Mouse (Mus musculus) spleen, postnatal 14 days (tissue): ENCODE data around the gene Zfp106.

ENCODE experiments used
- DNase-seq, 2 experiments: peaks; one replicate each; pipeline ENCODE4 v3.0.0; 2021 to 2022; ENCODE audit warnings: low spot score in 2 of 2

Zfp106 gene

DNA sequence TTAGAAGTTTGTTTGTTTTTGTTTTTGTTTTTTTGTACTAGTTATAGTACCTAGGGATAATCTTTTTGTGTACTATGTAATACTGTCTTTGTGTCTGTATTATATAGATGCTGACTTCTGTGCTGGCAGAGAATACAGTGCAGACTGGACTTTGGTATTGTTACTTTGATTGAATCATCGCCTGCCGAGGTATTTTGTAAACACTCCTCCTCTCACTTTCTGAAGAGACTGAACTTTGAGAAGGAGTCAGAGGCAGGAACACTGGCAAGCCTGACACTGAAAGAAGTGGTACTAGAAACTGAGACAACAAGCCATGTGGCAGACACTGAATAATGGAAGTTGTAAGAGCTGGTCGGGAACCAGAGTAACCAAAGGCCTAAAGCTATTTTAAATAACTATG is 6.8 kb downstream of the Zfp106 start:
- DNase-seq, result no peak

GRCm38 (mm10) chr2:120544732-120545131 is 18.9 kb downstream of the Zfp106 start:
- DNase-seq, result no peak

- no peak for DNase-seq
These were observed 23.9 kb downstream of the Zfp106 start for GRCm38 (mm10) chr2:120539778-120540208.

DNA sequence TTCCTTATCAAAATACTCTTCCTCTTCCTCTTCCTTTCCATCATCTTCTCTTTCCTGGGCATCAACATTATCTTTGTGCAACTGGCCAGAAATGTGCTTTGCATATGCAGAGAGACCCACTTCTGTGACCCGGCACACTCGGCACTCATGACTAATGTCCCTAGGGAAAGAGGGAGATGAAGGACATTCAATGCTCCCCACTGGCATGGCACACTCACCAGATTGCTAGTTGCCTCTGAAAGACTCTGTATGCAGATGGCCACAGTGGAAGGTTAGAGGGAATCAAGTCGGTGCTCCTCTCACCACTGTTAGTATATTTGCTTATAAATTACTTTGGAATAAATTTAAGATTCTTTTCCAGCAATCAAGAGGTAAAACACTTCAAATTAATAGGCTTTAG is 24.3 kb downstream of the Zfp106 start:
- no peak for DNase-seq

DNA sequence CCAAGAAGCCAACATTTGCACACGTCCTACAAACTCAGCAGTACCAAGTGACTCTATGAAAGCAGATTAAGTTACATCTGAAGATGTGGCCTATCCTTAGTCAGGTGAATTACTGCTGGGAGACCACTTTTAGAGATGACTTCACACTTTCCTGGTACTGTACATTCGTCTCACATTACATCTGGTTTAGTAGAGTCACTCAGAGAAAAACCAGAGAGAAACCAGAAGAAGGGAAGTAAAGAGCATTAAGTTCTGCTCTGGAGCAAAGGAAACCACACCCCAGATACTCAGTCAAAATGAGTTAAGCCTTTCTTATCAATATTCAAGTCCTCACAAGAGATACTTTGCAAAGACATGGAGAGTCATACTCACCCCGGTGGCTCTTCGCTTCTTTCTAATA is 32.4 kb downstream of the Zfp106 start:
- no peak for DNase-seq

DNA sequence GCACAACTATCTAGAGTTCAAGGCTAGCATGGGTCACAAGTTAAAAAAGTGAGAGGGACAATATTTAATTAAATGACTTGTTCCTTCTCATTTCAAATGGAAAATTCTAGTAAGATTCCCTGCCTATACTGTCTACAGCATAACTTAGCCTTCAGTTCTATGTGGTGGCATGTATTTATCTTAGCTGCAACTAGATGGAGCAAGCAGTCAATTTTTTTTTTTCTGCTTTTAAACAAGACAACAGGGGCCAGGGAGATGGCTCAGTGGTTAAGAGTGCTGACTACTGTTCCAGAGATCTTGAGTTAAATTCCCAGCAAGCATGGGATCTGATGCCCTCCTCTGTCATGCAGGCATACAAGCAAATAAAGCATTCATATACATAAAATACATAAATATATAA is 34.1 kb downstream of the Zfp106 start:
- DNase-seq, result no peak

- DNase-seq, result no peak
These were observed 36.9 kb downstream of the Zfp106 start for GRCm38 (mm10) chr2:120526771-120527170.

- no peak for DNase-seq
These were observed 45.0 kb downstream of the Zfp106 start for GRCm38 (mm10) chr2:120518547-120519210.

GRCm38 (mm10) chr2:120514181-120514580 is 49.5 kb downstream of the Zfp106 start:
- no peak for DNase-seq

DNA sequence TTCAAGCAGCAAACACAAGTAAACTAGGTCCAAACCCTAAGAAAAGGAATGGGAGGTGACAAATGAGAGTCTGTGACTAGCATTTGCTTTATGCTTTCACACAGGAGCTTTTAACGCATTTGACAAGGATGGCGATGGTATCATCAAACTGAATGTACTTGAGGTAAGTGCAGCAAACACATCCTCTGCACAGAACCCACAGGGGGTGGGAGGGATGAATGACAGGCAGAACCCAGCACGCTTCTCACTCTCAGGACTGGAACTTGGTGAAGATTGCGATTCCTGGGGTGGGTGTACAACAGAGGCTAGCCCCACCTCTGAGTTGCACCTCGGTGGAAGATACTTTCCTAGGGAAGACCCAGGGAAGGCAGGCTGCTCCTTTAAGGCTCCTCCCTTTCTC is 59.7 kb downstream of the Zfp106 start:
- DNase-seq, result no peak

GRCm38 (mm10) chr2:120503094-120503493 is 60.5 kb downstream of the Zfp106 start:
- no peak for DNase-seq

- no peak for DNase-seq
These were observed 61.0 kb downstream of the Zfp106 start for GRCm38 (mm10) chr2:120502605-120502990.

- peak in 1 of 2 experiments; percentile 7 for DNase-seq
These were observed 61.6 kb downstream of the Zfp106 start for GRCm38 (mm10) chr2:120501931-120502604.

DNA sequence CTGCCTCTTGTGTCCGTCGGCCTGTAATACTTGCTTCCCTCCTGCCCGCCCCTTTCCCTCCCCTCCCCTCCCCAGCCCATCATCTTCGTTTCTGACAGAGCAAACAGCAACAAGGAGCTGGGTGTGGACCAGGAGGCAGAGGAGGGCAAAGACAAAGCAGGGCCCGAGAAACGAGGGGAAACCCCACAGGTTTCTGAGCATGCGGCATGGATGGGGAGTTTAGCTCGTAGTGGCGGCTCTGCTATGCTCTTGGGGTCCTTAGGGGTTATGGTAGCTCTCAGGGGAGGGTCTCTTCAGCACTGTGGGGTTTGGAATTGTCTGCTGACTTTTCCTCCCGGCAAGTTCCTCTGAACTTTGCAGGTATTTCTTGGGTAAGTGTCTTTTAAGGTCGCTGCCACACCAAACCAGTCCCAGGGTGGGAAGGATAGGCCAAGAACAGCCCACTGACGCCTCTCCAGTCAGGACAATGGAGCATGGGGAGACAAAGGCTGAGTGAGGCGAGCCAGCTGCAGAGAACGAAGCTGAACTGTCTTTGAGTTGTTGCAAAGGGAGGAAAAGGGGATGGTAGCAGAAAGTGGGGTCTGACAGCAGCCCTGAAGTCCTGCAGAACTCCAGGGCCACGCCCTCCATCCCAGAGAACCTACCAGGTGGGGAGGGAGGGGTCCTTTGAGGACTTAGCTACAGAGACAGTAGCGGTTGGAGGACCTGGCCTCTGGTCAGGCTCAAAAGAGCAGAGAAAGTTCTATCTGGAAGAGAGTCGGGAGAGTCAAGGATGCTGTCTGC is 62.3 kb downstream of the Zfp106 start:
- no peak for DNase-seq

DNA sequence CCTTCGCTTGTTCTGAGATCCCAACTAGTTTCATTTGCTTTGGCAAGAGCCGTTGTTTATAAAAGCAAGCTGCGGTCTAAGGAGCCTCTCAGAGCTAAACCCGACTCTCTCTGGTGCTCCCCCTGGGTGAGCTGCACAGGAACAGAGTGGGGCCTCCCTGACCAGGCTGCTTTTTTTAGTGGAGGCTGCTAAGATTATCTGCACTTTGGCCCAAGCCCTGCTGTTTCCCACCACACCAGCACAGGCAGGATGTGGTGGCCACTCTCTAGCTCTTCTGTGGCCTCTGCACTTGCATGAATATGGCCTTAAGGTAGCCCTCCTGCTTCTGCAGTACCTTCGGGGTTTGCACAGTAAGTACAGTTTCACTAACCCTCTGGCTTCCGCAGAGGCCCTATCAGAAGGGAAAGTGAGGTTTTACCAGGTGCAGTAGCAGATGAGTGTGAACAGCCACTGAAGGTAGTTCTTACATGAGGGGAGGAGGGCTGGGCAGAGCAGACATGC is 63.6 kb downstream of the Zfp106 start:
- DNase-seq, result peak in 1 of 2 experiments; percentile 12

- no peak for DNase-seq
These were observed 67.1 kb downstream of the Zfp106 start for GRCm38 (mm10) chr2:120496511-120496910.

DNA sequence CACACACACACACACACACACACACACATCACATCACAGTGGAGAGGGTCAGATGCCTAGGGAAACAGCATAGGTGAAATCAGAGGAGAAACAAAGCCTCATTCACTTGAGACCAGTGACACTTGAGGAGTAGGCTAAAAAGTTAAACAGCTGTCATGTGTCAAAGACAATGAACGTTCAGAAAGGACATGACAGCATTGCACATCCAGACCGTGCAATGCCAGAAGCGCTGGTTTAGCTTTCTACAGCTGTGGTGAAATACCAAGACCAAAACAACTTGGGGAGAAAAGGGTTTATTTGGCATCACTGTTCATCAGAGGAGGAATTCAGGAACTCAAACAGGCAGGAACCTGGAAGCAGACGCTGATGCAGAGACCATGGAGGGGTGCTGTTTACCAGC is 70.4 kb downstream of the Zfp106 start:
- no peak for DNase-seq

DNA sequence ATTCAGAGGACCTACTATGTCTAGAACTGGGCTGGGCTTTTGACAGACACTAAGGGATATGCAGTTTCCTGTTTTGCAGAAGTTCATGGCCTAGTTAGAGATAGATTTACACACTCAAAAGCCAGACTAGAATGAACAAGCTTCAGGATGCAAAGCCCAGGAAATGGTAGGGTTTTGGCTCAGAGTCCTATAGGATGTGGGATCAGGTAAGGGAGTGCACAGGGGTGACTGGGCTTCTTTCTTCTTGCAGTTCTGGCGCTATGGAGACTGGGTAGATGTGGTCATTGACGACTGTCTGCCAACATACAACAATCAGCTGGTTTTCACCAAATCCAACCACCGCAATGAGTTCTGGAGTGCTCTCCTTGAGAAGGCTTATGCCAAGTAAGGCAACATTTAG is 79.4 kb downstream of the Zfp106 start:
- no peak for DNase-seq

DNA sequence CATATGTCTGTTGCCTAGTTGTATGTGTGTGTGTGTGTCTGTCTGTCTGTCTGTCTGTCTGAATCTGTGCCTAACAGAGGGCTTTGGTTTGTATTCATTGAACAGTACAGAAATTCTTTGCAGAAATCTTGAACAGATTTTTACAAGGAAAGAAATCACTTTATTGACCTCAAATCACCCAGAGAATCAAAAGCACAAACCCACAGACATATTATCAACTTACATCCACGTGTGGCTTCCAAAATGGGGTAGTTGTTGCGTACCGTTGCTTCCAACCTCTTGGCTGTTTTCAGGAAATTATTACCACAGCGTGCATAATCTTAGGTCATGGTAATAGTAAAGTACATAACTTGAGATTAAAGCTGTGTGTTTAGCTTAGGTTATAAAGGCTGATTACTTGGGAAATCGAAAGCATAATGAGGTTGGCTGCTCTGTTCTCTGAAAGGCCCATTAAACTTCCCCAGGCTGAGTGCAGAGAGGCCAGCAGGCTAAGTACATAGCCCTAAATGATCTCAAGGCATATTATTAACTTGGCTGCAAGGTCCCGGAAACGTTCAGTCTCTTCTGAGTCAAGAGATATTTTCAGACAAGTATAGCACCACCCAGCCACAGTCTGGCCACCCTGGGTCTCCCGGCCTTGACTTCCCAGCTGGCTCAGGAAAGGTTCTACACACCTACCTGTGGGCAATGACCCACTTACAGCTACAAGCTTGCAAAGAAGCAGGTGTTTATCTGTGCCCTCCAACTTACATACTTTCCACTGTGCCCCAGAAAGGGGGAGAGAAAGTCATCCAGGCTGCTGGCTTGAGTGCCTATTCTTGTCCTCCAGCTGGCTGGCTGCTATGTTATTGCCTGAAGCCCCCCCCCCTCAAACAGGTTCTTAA is 80.9 kb downstream of the Zfp106 start:
- DNase-seq, result no peak

DNA sequence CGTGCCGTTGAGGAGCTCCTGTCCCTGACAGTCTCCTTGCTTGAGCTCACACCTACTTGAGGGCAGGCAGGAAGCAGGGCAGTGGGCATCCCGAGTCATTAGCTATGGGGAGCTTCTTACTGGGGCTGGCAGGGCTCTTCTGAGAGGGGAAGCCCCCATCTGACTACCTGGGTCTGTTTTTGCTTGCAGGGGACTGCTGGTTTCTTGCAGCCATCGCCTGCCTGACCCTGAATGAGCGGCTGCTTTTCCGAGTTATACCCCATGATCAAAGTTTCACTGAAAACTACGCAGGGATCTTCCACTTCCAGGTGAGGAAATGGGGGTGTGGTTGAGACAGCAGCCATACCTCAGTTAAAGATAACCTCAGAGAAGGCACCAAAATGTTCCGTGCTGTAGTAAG is 81.7 kb downstream of the Zfp106 start:
- DNase-seq, result no peak

DNA sequence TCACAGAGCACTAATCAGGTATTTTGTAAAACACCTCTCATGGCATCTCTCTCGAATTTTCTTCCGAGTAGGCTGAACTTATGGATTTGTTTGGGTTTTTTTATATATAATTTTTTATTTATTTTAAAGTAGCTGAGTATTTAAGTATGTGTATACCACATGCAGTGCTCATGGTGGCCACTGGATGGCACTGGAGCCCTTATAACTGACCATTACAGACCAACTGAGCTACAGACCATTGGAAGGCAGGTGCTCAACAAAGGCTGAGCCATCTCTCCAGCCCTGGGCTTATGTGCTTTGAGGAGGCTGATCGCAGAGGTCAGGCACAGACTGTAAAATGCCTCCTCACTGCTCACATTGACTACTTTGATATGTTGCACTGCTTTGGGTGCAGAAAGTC is 85.0 kb downstream of the Zfp106 start:
- peak; percentile 47 to 68 for DNase-seq
